Mouse (Mus musculus) testis, adult 2 months (tissue): ENCODE data around the gene Sdhaf3.
"Not testable (repeated sequence)": the region's sequence is repeated elsewhere in the genome, so short reads cannot be mapped to it uniquely, and the experiment has no call there.

Experiments used
- CTCF ChIP-seq: fragments of 200-500 bp; IDR thresholded peaks from 2 replicates; pipeline ENCODE4 v1.5.1; 2012; ENCODE audit warnings: low read depth, mild to moderate bottlenecking, inconsistent platforms, low read length, moderate library complexity; ENCODE audit not compliant: control insufficient read depth, insufficient read depth, insufficient replicate concordance
- POLR2A ChIP-seq: fragments of 200-500 bp; IDR thresholded peaks from 2 replicates; pipeline ENCODE4 v1.6.1; 2012; ENCODE audit warnings: low read depth, mild to moderate bottlenecking, inconsistent platforms, low read length, moderate library complexity; ENCODE audit not compliant: control insufficient read depth

DNA sequence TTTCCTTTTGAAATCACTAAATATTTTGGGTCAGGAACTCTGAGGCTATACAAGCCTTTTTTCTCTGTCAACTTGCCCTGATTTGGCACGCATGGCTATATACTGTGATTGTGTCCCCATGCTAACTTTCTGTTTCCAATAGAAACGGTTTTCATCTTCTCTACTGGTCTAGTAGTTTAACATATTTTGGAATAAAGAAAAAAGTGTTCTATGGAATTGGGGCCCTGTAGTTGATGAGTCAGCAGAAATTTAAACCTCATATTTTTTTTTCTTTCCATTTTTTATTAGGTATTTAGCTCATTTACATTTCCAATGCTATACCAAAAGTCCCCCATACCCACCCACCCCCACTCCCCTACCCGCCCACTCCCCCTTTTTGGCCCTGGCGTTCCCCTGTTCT lies 3.4 kb downstream of the Sdhaf3 start:
- not testable (repeated sequence) for TF ChIP-seq POLR2A, CTCF
